28 mouse cellular contexts compared by ENCODE assay signal in genomic region chr15:6548911-6549310, GRCm38 (mm10). TPM values are rescaled to one million over a fixed set of nuclear protein-coding genes. Genes with fewer than 3 reads are reported as not detected.
DNase-seq lines count a peak whose midpoint lies in the region; ATAC-seq lines count a peak whose summit lies in the region.
"Had no signal": no experiment of that assay in that cellular context is flagged by ENCODE, and none has a peak within 500 bp of the region (broad histone marks: within the 10 kb centered on the region; RNA-seq: fewer than 3 reads in every experiment).

No protein-coding gene starts in this region.

- H3K27me3 ChIP-seq in intestine, embryonic 16.5 days (replicated peaks; ENCODE audit: control insufficient read depth, insufficient read depth, low read length), result no peaks in the 10 kb centered on the region
- H3K27me3 ChIP-seq: CH12.LX; embryonic facial prominence, embryonic 13.5 days; embryonic facial prominence, embryonic 15.5 days; forebrain, embryonic 12.5 days; Patski had no signal

- intact Hi-C loops in left cerebral cortex, postnatal 36 days (cut with DNase I), result no loop called here
- intact Hi-C loops in gastrocnemius, postnatal 14 days (cut with DNase I; ENCODE audit: low total_unique reads), result no loop called here

- H3K9ac ChIP-seq in intestine, embryonic 16.5 days (ENCODE audit: low read depth, low read length), result no peak overlapping the region
- H3K9ac ChIP-seq: embryonic facial prominence, embryonic 13.5 days; embryonic facial prominence, embryonic 15.5 days; forebrain, embryonic 12.5 days had no signal

- peak; percentile 16 for DNase-seq in testis, postnatal 10 days (ENCODE audit: low spot score)
- DNase-seq in testis, postnatal 14 days (ENCODE audit: low spot score), result no peak
- peak; percentile 46 for DNase-seq in CD4-positive, CD25-positive, alpha-beta regulatory T cell, adult 2 months (ENCODE audit: low read depth, low spot score)
- DNase-seq in left cerebral cortex, postnatal 36 days (ENCODE audit: low spot score in 2 of 2), result no peak
- no peak for DNase-seq in gastrocnemius, postnatal 14 days
- DNase-seq: adrenal gland, adult 2 months; adrenal gland, postnatal 10 days; adrenal gland, postnatal 25 days; cerebellum, adult 11 months; cerebellum, adult 18-20 months; cerebellum, adult 8-10 months; cerebellum, adult 9-11 months; cerebellum, postnatal 14 days; cerebellum, postnatal 36 days; embryo, embryonic 11 days had no signal

- H3K4me3 ChIP-seq in intestine, embryonic 16.5 days (ENCODE audit: low read length), result no peak overlapping the region
- H3K4me3 ChIP-seq: embryonic facial prominence, embryonic 13.5 days; embryonic facial prominence, embryonic 15.5 days; erythroblast, embryonic 14.5 days; forebrain, embryonic 10.5 days; forebrain, embryonic 12.5 days had no signal

- H3K4me2 ChIP-seq in intestine, embryonic 16.5 days (ENCODE audit: low read depth, low read length), result no peak overlapping the region
- H3K4me2 ChIP-seq: embryonic facial prominence, embryonic 13.5 days; embryonic facial prominence, embryonic 15.5 days; forebrain, embryonic 12.5 days had no signal

- H3K4me1 ChIP-seq in intestine, embryonic 16.5 days (ENCODE audit: control insufficient read depth, insufficient read depth, low read length), result no peaks in the 10 kb centered on the region
- H3K4me1 ChIP-seq: embryonic facial prominence, embryonic 13.5 days; embryonic facial prominence, embryonic 15.5 days; forebrain, embryonic 10.5 days; forebrain, embryonic 12.5 days had no signal

- no peaks in the 10 kb centered on the region for H3K36me3 ChIP-seq in intestine, embryonic 16.5 days (ENCODE audit: control insufficient read depth, insufficient read depth, low read length)
- H3K36me3 ChIP-seq: embryonic facial prominence, embryonic 13.5 days; embryonic facial prominence, embryonic 15.5 days; forebrain, embryonic 10.5 days; forebrain, embryonic 12.5 days had no signal

- no peaks in the 10 kb centered on the region for H3K9me3 ChIP-seq in intestine, embryonic 16.5 days (ENCODE audit: control insufficient read depth, low read length)
- H3K9me3 ChIP-seq: embryonic facial prominence, embryonic 13.5 days; embryonic facial prominence, embryonic 15.5 days; forebrain, embryonic 10.5 days; forebrain, embryonic 12.5 days; G1E had no signal

- no peak overlapping the region for H3K27ac ChIP-seq in intestine, embryonic 16.5 days (ENCODE audit: low read length)
- H3K27ac ChIP-seq: embryonic facial prominence, embryonic 13.5 days; embryonic facial prominence, embryonic 15.5 days; forebrain, embryonic 10.5 days; forebrain, embryonic 12.5 days had no signal

- peak; percentile 96 for ATAC-seq in activated CD4-positive, CD25-positive, alpha-beta regulatory T cell, adult 4 months
- ATAC-seq in inflammation-experienced regulatory T-cells, adult 6 months, result peak; percentile 94
- ATAC-seq in intestine, embryonic 16.5 days, result no peak
- ATAC-seq: forebrain, embryonic 14.5 days; forebrain, embryonic 16.5 days; Patski had no signal

- WGBS in intestine, embryonic 16.5 days, result 88% methylated on average over 4 of the region's 4 CpGs

RNA-seq across cellular contexts. Expression of gene Fyb, which starts 26.3 kb away (rescaled TPM):
- 100 to 1,000 TPM; 556 to 650 TPM for polyA plus RNA-seq in activated CD4-positive, CD25-positive, alpha-beta regulatory T cell, adult 4 months (2017; shearing (Covaris generic))
- polyA plus RNA-seq in inflammation-experienced regulatory T-cells, adult 6 months (2017; shearing (Covaris generic)), result 100 to 1,000 TPM; 539 to 808 (median 732) TPM
- 1 to 10 TPM; 9.0 to 9.9 TPM for total RNA-seq in left cerebral cortex, postnatal 36 days (2021)
- 1 to 10 TPM; 2.0 to 3.4 TPM for total RNA-seq in gastrocnemius, postnatal 14 days (2021)
- 7.9 and 10.3 TPM in 2 replicates for polyA plus RNA-seq in intestine, embryonic 16.5 days (2015; fragmentation: Nextera tagmentation; extraction: Ambion mirVana)

Comparison
In these comparisons a context has a peak if more than half of its experiments do, and no peak if none do; other contexts are left out.
1. DNase-seq: peak in testis, postnatal 10 days (single experiment) and CD4-positive, CD25-positive, alpha-beta regulatory T cell, adult 2 months (single experiment); none in testis, postnatal 14 days (single experiment), left cerebral cortex, postnatal 36 days (0 of 2) and gastrocnemius, postnatal 14 days (single experiment).
2. RNA of gene Fyb, which starts 26.3 kb away (polyA plus RNA-seq): 539 to 808 TPM in inflammation-experienced regulatory T-cells, adult 6 months and 556 to 650 TPM in activated CD4-positive, CD25-positive, alpha-beta regulatory T cell, adult 4 months; 7.9 to 10.3 TPM in intestine, embryonic 16.5 days; every median in the first group is over 10 times any median in the second.